Mouse (Mus musculus) embryonic facial prominence, embryonic 14.5 days (tissue): Measurements from ENCODE around the gene Usp28. TPM values are rescaled to one million over a fixed set of nuclear protein-coding genes. Genes with fewer than 3 reads are reported as not detected.

Source experiments
- ATAC-seq: fragments of 200-750 bp; cut with Nextera tagmentation; 2 replicates; pipeline ENCODE4 v1.8.0; 2017; ENCODE audit warnings: low read depth, moderate number of reproducible peaks, moderate TSS enrichment
- DNase-seq: peaks from one replicate; pipeline ENCODE4 v3.0.0-alpha.2; 2015; ENCODE audit warnings: low spot score
- H3K27ac ChIP-seq: fragments of 300-500 bp; sonication (generic); replicated peaks from 2 replicates; pipeline ENCODE4 v1.5.1; 2014; ENCODE audit warnings: low read depth, mild to moderate bottlenecking, low read length, moderate library complexity
- H3K27me3 ChIP-seq: fragments of 300-500 bp; sonication (generic); replicated peaks from 2 replicates; pipeline ENCODE4 v1.6.1; 2014; ENCODE audit warnings: low read length; ENCODE audit not compliant: control insufficient read depth, insufficient read depth
- H3K36me3 ChIP-seq: fragments of 300-500 bp; sonication (generic); 2 replicates; pipeline ENCODE4 v1.6.1; 2014; ENCODE audit warnings: low read length, mixed read lengths; ENCODE audit not compliant: control insufficient read depth, insufficient read depth
- H3K4me1 ChIP-seq: fragments of 300-500 bp; sonication (generic); 2 replicates; pipeline ENCODE4 v1.6.1; 2014; ENCODE audit warnings: antibody characterized with exemption, low read length; ENCODE audit not compliant: control insufficient read depth, insufficient read depth
- H3K4me2 ChIP-seq: fragments of 300-500 bp; sonication (generic); 2 replicates; pipeline ENCODE4 v1.6.1; 2014; ENCODE audit warnings: low read depth, mild to moderate bottlenecking, low read length, moderate library complexity, mixed read lengths
- H3K4me3 ChIP-seq: fragments of 300-500 bp; sonication (generic); 2 replicates; pipeline ENCODE4 v1.5.1; 2014; ENCODE audit warnings: low read depth, mild to moderate bottlenecking, low read length
- H3K9ac ChIP-seq: fragments of 300-500 bp; sonication (generic); 2 replicates; pipeline ENCODE4 v1.6.1; 2014; ENCODE audit warnings: low read depth, mild to moderate bottlenecking, low read length, moderate library complexity, mixed read lengths
- H3K9me3 ChIP-seq: fragments of 300-500 bp; sonication (generic); 2 replicates; pipeline ENCODE4 v1.6.1; 2016; ENCODE audit warnings: low read length; ENCODE audit not compliant: control insufficient read depth
- WGBS: fragments of 180-500 bp; shearing (Covaris S2); extraction: QIAGEN DNeasy Blood & Tissue Kit; methylation state at CpG from one replicate; pipeline ENCODE4 v1.1.7; 2014; 5-methylcytosine and 5-hydroxymethylcytosine counted together
- polyA plus RNA-seq: library from polyadenylated mRNA; unstranded; fragments of >200 nt; fragmentation: Nextera tagmentation; extraction: Ambion mirVana; gene quantifications from 2 replicates; pipeline ENCODE4 v1.2.1, GENCODE M21; 2014

Gene Usp28
- polyA plus RNA-seq, 1 experiment from 2014 or later, result 36.2 TPM

DNA sequence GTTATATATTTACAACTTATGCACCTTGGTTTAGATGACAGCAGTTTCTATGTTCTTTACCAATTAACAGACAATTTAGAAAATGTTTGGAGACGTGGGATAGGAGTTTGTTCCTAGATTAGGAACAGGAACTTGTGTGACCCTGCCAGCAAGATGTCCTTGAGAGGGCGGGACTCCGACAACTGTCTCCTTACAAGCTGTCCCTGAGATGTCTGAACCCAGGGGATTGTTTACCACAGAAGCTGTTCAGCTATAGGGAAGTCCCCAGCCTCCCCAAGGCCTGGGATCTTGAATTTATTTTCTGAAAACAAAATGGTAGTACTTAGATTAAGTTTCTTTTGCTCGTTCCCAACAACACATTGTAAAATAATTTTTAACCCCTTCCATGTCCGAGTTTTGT, 65.7 kb downstream of the Usp28 start:
- no peak overlapping the region for H3K4me2 ChIP-seq
- ATAC-seq (no peak), DNase-seq (no peak)
- no peak overlapping the region for H3K4me3 ChIP-seq
- H3K9ac ChIP-seq, result no peak overlapping the region
- H3K27me3 ChIP-seq, result no peaks in the 10 kb centered on the region
- H3K36me3 ChIP-seq, result no peaks in the 10 kb centered on the region
- no peaks in the 10 kb centered on the region for H3K9me3 ChIP-seq
- no peak overlapping the region for H3K27ac ChIP-seq
- 75% methylated on average over 5 of the region's 5 CpGs for WGBS
- H3K4me1 ChIP-seq, result no peaks in the 10 kb centered on the region

DNA sequence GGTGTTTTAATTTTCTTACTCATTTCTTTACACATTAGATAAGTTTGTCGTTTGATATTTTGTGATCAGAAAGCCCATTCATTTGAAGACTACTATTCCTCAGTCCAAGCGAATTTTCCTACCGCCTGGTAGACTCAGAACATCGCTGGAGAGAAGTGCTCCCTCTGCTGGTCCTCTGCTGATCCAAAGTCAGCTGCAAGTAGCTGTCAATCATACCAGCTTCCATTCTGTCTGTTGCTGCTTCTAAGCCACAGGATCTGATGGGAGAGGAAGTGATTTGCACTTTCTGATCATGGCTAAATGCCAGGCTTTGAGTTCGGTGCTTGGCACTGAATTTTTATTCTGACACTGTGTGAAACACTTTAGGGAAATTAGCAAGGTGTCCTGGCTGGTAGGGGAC, 66.2 kb downstream of the Usp28 start:
- Histone ChIP-seq H3K9me3 (no peaks in the 10 kb centered on the region), H3K9ac (no peak overlapping the region), H3K36me3 (no peaks in the 10 kb centered on the region), H3K4me1 (peaks cover 3% of the 10 kb centered on the region), H3K27me3 (no peaks in the 10 kb centered on the region), H3K4me2 (no peak overlapping the region), H3K4me3 (no peak overlapping the region), H3K27ac (no peak overlapping the region)
- ATAC-seq, result no peak
- 18% methylated on average over 5 of the region's 5 CpGs for WGBS
- DNase-seq, result peak; percentile 74

- Histone ChIP-seq H3K4me1 (peaks cover 8% of the 10 kb centered on the region), H3K4me2 (no peak overlapping the region), H3K4me3 (no peak overlapping the region), H3K27ac (no peak overlapping the region), H3K9me3 (no peaks in the 10 kb centered on the region), H3K27me3 (no peaks in the 10 kb centered on the region), H3K9ac (no peak overlapping the region), H3K36me3 (peaks cover 12% of the 10 kb centered on the region; the same call in 1 of the 2 replicates)
- ATAC-seq (no peak), DNase-seq (no peak)
- WGBS, result 77% methylated on average over 3 of the region's 3 CpGs
Observed at GRCm38 (mm10) chr9:49054028-49054427, 68.9 kb downstream of the Usp28 start.

GRCm38 (mm10) chr9:49055333-49056205, 70.4 kb downstream of the Usp28 start, which contains the start of gene Zw10:
Gene Zw10 (plus strand): TSS chr9:49055613.
- Histone ChIP-seq H3K9ac (peak within 1 kb of the TSS; percentile 89), H3K27me3 (no peaks in the 10 kb centered on the region), H3K4me3 (peak within 1 kb of the TSS; percentile 91), H3K4me2 (peak within 1 kb of the TSS; percentile 68), H3K9me3 (no peaks in the 10 kb centered on the region), H3K36me3 (peaks cover 21% of the 10 kb centered on the region), H3K4me1 (peaks cover 8% of the 10 kb centered on the region), H3K27ac (peak within 1 kb of the TSS; percentile 67)
- peak; percentile 99 for ATAC-seq
- DNase-seq, result peak; percentile 99
- under 1% methylated on average over 47 of the region's 53 CpGs for WGBS

- H3K4me1 ChIP-seq, result no peaks in the 10 kb centered on the region
- H3K36me3 ChIP-seq, result peaks cover 75% of the 10 kb centered on the region
- 94% methylated on average over 3 of the region's 3 CpGs for WGBS
- no peaks in the 10 kb centered on the region for H3K9me3 ChIP-seq
- no peak overlapping the region for H3K4me3 ChIP-seq
- no peak overlapping the region for H3K27ac ChIP-seq
- no peak overlapping the region for H3K4me2 ChIP-seq
- no peak overlapping the region for H3K9ac ChIP-seq
- no peak for ATAC-seq
- H3K27me3 ChIP-seq, result no peaks in the 10 kb centered on the region
- no peak for DNase-seq
Observed at GRCm38 (mm10) chr9:49076847-49077246, 91.7 kb downstream of the Usp28 start.

DNA sequence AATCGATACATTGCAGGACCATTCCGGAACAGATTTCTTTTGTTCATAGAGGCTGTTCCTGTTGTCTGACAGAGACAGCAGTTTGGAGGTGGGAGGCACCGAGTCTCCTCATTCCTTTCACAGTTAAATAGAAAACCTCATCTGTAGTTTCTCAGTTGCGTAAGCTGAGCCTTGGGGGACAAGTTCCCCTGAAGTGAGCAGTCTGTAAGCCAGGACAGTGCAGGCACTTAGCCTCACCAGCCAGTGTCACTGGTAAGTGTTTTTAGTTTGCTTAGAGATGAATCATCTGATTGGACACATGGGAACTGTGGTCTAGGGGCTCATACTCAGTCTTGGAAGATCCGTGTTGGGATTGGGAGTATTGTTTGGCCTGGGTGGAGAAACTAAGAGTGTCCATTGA, 95.9 kb downstream of the Usp28 start, which contains the start of gene Tmprss5:
TSS of gene Tmprss5 (plus strand) at position 154 of the 400 bp plus-strand sequence.
- WGBS, result 50% methylated on average over 5 of the region's 5 CpGs
- no peaks in the 10 kb centered on the region for H3K4me1 ChIP-seq
- ATAC-seq (peak; percentile 63), DNase-seq (peak; percentile 41)
- H3K9me3 ChIP-seq, result no peaks in the 10 kb centered on the region
- H3K27me3 ChIP-seq, result no peaks in the 10 kb centered on the region
- no peak within 1 kb of the TSS for H3K4me3 ChIP-seq
- peaks cover 43% of the 10 kb centered on the region for H3K36me3 ChIP-seq
- H3K27ac ChIP-seq, result peak within 1 kb of the TSS; percentile 21
- H3K4me2 ChIP-seq, result no peak within 1 kb of the TSS
- no peak within 1 kb of the TSS for H3K9ac ChIP-seq

DNA sequence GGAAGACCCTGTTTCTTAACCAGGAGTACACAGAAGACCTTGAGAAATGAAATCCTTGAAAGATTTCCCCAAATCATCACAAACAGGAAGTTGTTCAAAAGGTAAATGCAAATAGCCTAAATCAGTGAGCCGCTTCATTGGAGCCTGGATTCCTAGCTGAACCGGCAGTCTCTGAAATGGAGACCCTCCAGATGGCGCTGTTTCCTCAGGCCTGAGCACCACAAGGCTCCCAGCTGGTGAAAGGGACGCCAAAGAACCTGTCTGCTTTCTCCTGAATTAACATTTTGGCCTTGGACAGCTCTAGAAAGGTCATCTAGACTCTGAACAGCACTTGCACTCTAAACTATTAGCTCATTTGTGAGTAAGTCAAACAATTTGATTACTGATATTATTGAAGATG, 96.4 kb downstream of the Usp28 start:
- no peak overlapping the region for H3K9ac ChIP-seq
- H3K36me3 ChIP-seq, result peaks cover 40% of the 10 kb centered on the region
- no peaks in the 10 kb centered on the region for H3K9me3 ChIP-seq
- peak; percentile 80 for DNase-seq
- WGBS, result 6% methylated on average over 4 of the region's 4 CpGs
- no peaks in the 10 kb centered on the region for H3K27me3 ChIP-seq
- H3K4me2 ChIP-seq, result no peak overlapping the region
- H3K27ac ChIP-seq, result 0 out of 2 replicates have a peak overlapping the region, but pooled peaks have one; percentile 21
- no peak overlapping the region for H3K4me3 ChIP-seq
- 0 out of 2 replicates have a peak, but pooled peaks have one; percentile 38 for ATAC-seq
- H3K4me1 ChIP-seq, result no peaks in the 10 kb centered on the region

DNA sequence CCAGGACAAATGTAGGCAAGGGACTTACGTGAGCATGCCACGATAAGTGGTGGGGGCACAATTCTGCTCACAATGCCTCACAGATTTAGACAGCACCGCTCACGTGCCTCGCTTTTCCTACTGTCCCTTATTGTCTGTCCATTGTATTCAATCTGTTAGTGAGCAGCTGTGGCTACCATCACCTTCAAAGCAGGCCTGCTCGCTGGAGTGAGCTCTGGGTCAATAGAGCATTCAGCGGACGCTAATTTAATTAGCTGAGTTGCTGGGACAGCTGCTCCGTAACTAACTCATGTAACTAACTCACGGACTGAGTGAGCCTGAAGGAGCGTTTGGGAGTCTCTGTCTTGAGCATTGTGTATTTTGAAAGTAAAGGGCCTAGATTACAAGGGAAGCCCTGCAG, 102.1 kb downstream of the Usp28 start:
- Histone ChIP-seq H3K9me3 (no peaks in the 10 kb centered on the region), H3K4me2 (no peak overlapping the region), H3K4me3 (no peak overlapping the region), H3K36me3 (no peaks in the 10 kb centered on the region), H3K9ac (no peak overlapping the region), H3K4me1 (no peaks in the 10 kb centered on the region), H3K27me3 (no peaks in the 10 kb centered on the region), H3K27ac (no peak overlapping the region)
- 32% methylated on average over 11 of the region's 11 CpGs for WGBS
- ATAC-seq, result peak; percentile 41; the same call in 1 of the 2 replicates
- peak; percentile 69 for DNase-seq
